Mouse (Mus musculus) urinary bladder, postnatal 4 days (tissue): ENCODE measurements at regions not wholly inside any gene's neighbourhood (a gene's known extent, or its start where the extent isn't known, plus 50 kb on each side); places are given as distances from the start of the nearest gene placed in this dataset.
"Not testable (repeated sequence)": the region's sequence is repeated elsewhere in the genome, so short reads cannot be mapped to it uniquely, and the experiment has no call there.

ENCODE experiments used
- DNase-seq, 2 experiments: peaks; one replicate each; pipeline ENCODE4 v3.0.0; 2021 to 2022; ENCODE audit warnings: low spot score in 2 of 2

DNA sequence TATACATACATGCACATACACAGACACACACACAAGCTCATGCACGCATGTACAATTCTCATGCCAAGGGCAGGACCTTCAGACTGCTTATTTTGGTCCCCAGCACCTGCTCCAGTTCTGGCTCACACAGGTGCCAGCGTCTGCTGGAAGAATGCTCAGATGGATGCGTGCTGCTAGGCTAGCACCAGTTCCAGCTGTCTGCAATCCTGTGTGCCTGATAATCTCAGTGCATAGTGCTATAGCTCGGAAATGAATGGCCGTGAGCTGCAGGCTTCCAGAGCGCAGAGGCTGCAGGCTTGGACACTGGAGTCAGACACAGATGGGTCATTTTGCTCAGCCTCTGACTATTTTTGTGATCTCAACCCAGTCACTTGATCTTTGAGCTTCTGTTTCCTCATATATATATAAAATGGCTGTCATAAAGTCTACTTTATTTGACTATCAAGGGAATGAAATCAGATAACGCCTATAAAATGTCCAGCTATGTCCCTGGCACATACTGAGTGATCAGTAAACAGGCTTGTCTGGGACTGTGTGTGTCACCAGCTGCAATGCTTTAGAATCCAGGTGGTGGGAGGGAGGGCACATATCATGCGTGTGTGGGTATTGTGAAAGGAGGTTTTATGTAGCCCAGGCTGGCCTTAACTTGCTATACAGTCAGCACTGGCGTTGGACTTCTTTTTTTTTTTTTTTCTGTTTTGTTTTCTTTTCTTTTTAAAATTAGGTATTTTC, 91.7 kb upstream of the Eif4g2 start:
- DNase-seq, result no peak

GRCm38 (mm10) chr7:111172061-111172460, 89.2 kb upstream of the Eif4g2 start:
- no peak for DNase-seq

DNA sequence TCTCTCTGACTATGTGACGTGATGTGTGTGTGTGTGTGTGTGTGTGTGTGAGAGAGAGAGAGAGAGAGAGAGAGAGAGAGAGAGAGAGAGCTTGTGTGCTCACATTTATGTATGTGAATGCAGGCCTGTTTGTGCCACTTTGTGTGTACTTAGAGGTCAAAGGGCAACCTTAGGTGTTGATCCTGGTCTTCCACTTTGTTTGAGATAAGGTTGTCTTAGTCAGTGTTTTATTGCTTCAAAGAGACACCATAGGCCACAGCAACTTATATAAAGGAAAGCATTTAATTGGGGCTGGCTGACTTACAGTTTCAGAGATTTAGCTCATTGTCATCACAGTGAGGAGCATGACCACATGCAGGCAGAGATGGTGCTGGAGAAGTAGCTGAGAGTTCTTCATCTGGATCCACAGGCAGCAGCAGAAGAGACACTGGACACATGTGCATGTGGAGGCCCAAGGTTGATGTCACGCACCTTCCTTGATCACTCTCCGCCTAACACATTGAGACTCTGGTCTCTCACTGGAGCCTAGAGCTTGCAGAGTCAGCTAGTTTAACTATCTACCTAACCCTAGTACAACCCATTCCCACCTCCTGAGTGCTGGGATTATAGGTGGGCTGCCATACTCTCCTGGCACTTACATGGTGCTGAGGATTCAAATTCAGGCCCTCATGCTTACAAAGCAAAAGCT, 85.9 kb upstream of the Eif4g2 start:
- DNase-seq, result not testable (repeated sequence)

- no peak for DNase-seq
Measured at GRCm38 (mm10) chr7:111164994-111165393, 82.2 kb upstream of the Eif4g2 start.

DNA sequence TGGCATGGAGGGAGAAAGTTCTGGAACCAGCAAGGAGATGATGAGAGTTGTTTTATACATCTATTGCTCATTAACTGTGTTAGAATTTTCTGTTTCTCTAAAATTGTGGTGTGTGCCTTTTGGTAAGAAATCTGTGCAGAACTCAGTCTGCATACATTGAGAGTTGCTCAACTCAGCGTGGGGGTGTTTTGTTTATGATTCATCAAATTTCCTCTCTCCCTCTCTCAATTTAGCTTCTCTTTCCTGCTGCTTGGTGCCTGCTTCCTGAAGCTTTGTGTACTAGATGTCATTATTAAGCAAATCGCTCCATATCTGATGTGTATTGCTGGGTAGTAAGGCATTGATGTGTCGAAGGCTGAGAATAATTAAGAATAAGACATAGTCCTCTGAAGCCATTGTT, 81.4 kb upstream of the Eif4g2 start:
- DNase-seq, result no peak

GRCm38 (mm10) chr7:111163861-111164260, 81.0 kb upstream of the Eif4g2 start:
- no peak for DNase-seq

DNA sequence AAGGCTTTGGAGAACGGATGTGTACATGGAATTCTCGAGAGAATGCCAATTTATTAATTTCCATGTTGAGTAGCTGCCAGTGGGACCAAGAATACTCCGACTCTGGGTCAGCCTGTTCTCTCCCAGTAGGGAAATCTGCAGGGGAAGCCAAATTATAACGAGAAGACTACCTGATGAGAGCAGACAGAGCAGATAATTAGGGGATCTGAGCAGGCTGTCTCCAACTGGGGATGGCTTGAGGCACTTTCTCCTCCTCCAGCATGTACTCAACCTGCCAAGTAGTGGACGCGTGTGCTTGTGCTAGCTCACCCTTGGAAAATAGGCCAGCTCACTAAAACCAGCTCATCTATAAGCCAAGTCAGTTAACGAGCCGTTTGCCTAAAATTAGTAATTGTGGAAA, 80.5 kb upstream of the Eif4g2 start:
- DNase-seq, result no peak

GRCm38 (mm10) chr7:111158791-111159286, 76.0 kb upstream of the Eif4g2 start:
- DNase-seq, result no peak

- DNase-seq, result no peak
Measured at GRCm38 (mm10) chr7:111157754-111158325, 75.0 kb upstream of the Eif4g2 start.

- peak; percentile 74 to 84 for DNase-seq
Measured at GRCm38 (mm10) chr7:111157287-111157686, 74.5 kb upstream of the Eif4g2 start.

DNA sequence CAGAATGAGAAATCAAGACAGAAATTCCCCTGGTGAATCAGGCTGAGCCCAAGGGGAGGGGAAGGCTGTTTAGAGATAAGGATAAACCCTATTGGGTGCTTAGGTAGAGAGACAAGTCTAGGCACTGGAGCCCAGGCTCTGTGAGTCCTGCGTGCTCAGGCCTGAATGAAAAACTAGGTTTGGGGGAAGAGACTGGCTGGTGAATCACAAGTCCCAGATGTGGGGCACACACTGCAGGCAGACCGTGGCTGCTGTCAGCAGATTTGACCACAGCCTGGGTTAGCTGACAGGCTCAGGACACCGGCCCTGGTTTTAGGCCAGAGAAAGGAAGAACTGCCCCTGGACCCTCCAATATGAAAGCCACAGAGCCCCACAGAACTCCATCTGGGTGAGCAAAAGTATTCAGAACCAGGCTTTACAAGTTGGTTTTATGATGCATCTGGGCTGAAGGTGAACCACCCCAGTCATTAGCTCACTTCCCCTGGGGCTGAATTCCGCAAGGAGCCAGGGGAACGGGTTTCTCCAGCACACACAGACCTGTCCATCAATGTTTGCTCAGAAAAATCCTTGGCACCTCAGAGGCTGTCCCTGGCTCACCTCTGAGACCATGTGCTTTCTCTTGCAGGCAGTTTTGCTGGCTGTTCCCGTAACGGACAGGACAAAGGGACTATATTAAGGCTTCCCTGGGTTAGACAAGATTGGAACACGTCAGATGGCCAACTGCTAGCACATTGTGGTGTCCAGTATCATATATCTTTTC, 73.8 kb upstream of the Eif4g2 start:
- peak in 1 of 2 experiments; percentile 61 for DNase-seq

GRCm38 (mm10) chr7:111155995-111156394, 73.2 kb upstream of the Eif4g2 start:
- no peak for DNase-seq

DNA sequence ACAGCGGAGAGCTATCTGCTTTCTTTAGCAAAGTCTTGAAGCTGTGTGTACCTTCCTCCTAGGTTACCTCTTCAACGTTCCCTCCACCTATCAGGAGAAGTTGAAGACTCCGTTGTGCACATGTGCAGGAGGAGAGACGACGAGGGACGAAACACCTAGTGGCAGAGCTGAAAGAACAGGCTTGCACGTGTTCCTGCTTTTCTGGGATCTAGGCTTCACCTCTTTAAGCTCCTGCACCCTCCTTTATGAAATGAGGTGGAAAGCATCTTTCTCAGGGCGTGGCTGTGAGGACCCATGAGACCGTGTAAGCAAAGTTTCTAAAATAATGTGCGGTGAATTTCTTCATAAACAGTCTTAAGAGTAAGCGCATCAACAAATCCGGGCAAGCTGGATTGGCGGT, 71.4 kb upstream of the Eif4g2 start:
- no peak for DNase-seq

DNA sequence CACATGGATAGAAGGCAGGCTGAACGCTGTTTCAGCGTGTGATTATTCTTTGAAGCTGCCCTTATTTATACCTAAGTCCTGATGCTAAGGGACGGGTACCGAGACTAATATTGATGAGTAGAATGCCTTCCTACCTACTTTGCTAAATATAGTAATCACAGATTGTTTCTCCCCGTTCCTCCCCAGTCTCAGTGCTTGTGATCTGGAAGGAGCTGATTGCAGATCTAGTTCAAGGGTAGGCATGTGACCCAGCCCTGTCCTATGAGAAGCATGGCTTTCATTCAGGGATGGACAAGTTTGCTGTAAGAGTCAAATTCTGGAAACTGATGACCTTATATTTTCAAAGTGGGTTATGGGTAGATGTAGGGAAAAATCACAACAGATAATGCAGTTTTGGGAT, 67.7 kb upstream of the Eif4g2 start:
- DNase-seq, result no peak

GRCm38 (mm10) chr7:111150115-111150514, 67.3 kb upstream of the Eif4g2 start:
- DNase-seq, result no peak

DNA sequence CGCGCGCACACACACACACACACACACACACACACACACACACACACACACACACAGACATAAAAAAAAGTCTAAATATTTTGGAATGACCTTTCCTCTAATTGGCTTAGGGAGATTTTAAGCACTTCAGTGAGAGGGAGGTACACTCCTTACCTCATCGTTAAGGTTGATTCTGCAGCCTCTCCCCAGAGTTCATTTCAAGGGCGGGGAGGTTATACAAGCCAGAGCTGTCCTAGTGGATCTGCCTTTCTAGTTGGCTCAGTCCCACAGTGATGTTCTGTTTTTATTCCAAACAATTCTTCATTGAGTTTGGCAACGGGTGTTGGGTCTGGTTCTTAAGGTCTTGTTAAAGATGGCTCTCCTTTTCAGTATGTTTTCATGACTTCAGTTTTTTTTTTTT, 64.8 kb upstream of the Eif4g2 start:
- DNase-seq, result no peak

- no peak for DNase-seq
Measured at GRCm38 (mm10) chr7:111146670-111147069, 63.8 kb upstream of the Eif4g2 start.

DNA sequence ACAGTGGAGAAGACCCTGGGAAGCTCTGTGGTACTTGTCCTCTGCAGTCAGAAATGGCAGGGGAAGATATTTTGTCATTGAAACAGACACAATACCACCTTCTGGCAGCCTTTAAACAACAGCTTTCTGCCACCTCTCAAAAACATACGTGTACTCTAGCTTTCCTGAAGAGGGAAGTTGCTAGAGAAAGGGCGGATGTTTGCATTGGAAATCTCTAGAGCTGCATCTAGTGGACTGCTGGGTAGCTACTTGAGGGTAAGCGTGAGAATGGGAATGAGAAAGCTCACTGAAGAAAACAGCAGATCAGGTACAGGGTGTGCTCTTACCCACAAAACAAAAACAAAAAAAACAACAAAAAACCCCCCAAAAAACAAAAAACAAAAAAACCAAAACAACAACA, 61.4 kb upstream of the Eif4g2 start:
- DNase-seq, result no peak

DNA sequence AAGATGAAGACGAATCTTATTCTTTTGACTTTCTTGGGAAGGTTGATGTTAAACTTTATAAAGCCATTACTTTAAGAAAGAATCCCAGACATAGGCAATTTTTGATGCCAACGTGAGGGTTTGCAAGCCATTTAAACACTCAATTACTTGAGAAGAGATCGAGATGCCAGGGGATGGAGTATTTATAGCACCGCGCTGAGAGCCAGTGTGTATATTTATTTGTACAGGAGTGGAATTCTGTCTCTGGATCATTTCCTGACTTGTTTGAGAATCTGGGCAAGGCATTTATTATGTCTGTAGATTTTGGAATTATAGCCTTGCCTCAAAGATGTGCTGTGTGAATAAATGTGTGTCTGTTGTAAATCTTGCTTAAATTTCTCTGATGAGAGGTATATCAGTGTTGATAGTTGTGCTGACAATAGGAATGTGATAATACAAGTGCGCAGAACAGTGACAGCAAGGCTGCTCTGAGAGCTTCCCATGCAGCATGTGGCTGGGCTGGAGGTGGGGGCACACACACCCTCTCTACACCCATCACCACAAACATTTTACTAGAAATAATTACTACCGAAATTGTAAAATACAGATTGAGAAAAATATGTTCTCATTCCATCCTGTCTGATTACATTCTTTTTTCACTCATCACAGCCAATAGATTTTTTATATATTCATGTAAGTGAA, 58.6 kb upstream of the Eif4g2 start:
- no peak for DNase-seq

GRCm38 (mm10) chr7:111138038-111138437, 55.2 kb upstream of the Eif4g2 start:
- no peak for DNase-seq

DNA sequence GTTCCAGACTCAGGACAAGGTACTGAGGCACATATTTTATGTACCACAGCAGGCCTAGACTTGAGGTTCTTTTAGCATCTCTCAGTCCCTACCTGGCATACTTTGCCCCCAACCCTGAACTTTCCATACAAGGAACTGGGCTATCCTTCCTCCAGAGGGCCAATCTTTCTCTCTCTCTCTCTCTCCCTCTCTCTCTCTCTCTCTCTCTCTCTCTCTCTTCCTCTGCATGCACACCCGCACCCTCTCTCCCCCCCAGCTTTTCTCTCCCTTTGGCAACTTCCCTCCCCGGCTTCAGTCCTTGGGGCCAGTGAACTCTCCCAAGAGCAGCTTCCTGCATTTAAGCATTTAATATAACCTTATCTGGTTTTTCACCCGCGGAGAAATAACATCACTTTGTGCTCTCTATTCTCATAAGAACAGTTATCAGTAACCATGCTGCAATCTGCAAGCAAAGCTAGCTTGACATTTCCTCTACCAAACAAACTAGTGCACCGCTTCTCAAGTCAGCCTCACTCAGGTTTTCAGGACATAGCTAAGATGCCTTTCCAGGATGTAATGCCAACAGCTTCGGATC, 53.3 kb upstream of the Eif4g2 start:
- no peak for DNase-seq
